Mouse (Mus musculus): ENCODE results near the gene 1700016C15Rik. TPM values are rescaled to one million over a fixed set of nuclear protein-coding genes. Genes with fewer than 3 reads are reported as not detected.

Gene 1700016C15Rik
- total RNA-seq, 2 experiments from 2014 or later: not detected

GRCm38 (mm10) chr1:177714397-177715012 lies 15.1 kb upstream of the 1700016C15Rik start:
- ATAC-seq (replicated peaks; ENCODE audit: low FRiP score, poor library complexity, severe bottlenecking): no peak

DNA sequence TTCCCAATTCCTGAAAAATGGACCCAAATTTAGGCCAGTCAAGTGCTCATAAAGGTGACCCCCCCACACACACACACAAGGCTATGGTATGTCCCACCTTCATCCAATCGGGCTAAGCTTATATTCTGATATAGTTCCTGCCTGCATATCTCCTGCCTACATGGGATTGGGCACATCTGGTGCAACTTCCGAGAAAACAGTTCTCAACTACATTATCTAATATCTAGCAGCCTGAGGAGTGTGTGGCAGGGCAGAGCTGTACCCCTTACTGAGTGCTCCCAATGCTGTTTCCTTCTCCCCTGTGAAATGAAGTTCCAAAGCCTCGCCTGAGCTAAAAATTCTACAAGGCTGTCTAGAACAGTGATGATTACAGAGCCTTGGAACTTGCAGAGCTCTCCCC lies 13.2 kb upstream of the 1700016C15Rik start:
- no peak for ATAC-seq (replicated peaks; ENCODE audit: low FRiP score, poor library complexity, severe bottlenecking)

DNA sequence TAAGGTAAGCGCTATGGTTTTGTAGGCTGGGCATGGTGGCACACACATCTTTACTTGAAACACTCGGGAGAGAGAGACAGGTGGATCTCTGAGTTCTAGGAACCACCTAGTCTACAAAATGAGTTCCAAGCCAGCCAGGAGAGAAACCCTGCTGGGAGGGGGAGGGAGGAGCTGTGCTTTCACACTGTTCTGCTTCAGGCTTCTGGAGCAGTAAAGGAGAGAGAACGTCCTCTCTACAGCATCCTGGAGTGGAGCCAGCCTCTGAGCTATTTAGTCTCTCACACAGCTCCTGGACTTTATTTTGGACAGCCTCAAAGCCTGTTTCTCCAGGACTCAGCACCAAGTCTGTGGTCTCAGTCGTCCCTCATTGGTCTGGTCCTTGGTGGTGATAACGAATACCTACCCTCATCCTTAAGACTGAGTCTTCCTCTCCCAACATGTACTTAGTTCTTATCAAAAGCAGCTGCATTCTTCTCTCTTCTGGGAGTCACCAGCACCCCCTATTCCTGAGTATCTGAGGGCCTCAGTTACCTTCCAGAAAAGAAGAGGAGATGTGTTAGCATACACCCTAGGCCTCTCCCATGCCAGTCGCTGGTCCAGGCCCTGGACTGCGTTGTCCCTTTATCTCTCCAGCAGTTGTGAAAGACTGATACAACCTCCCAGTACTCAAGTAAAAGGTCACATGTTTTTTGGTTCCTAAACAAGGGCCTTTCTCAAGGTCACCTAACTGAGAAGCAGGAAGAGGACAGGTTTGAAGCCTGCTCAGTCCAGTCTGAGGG lies 12.4 kb upstream of the 1700016C15Rik start:
- no peak for ATAC-seq (replicated peaks; ENCODE audit: low FRiP score, poor library complexity, severe bottlenecking)

GRCm38 (mm10) chr1:177718340-177719028 lies 11.1 kb upstream of the 1700016C15Rik start:
- ATAC-seq (replicated peaks; ENCODE audit: low FRiP score, poor library complexity, severe bottlenecking): no peak

DNA sequence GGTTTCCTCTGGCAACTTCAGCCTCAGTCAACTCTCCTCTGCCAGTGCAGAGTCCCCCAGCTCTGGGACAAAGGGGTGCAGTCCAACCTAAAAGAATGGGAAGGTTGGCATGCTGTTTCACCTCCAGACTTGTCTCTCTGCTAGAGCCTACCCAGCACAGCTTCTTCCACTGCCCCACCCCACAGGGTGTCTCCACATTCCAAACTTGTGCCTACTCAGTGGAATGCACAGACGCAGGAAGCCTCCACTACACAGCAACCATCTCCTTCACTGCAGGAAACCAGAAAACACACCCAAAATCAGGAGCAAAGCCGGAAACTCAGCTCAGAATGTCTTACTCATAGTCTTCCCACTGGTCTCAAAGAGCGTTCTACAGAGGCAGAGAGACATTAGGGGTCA lies 10.6 kb upstream of the 1700016C15Rik start:
- ATAC-seq (replicated peaks; ENCODE audit: low FRiP score, poor library complexity, severe bottlenecking): no peak

- no peak for ATAC-seq (replicated peaks; ENCODE audit: low FRiP score, poor library complexity, severe bottlenecking)
Observed at GRCm38 (mm10) chr1:177723786-177724185, 5.8 kb upstream of the 1700016C15Rik start.

DNA sequence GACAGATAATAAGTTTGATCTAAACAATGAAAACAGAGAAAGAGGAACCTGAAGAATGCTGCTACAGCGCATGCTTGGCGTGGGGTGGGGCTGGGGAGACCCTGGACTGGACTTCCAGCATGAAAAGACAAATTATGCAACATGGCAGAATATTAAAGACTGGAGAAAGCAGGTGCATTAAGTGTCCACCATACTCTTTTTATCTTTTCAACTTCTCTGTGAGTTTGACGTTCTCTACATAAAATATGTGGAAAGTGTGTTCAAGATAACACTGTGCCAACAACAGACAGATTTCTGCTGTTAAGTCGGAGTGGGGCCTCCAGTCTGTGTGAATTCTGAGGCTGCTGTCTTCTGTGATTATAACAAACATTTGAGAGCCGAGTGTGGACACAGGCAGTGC lies 2.7 kb upstream of the 1700016C15Rik start:
- no peak for ATAC-seq (replicated peaks; ENCODE audit: low FRiP score, poor library complexity, severe bottlenecking)

GRCm38 (mm10) chr1:177727883-177728525 lies 1.6 kb upstream of the 1700016C15Rik start:
- ATAC-seq (replicated peaks; ENCODE audit: low FRiP score, poor library complexity, severe bottlenecking): no peak

DNA sequence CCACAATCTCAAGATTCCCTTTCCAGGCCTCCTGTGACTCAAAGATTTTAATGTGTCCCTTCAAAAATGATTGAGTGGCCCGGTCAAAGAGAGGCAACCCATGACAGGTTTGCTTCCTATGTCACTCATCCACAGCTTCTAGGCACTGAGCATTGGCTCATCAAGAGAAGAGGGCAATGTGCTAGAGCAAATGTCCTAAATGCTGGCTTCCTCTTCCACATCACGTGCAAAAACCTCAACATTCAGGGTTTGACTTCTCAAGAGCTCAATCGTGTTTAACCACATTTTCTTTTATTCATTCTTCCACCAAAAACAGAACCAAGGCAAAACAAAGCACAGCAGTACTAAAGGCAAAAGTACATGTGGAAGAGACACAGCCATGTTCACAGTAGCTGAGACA lies 2.4 kb downstream of the 1700016C15Rik start:
- no peak for ATAC-seq (replicated peaks; ENCODE audit: low FRiP score, poor library complexity, severe bottlenecking)

DNA sequence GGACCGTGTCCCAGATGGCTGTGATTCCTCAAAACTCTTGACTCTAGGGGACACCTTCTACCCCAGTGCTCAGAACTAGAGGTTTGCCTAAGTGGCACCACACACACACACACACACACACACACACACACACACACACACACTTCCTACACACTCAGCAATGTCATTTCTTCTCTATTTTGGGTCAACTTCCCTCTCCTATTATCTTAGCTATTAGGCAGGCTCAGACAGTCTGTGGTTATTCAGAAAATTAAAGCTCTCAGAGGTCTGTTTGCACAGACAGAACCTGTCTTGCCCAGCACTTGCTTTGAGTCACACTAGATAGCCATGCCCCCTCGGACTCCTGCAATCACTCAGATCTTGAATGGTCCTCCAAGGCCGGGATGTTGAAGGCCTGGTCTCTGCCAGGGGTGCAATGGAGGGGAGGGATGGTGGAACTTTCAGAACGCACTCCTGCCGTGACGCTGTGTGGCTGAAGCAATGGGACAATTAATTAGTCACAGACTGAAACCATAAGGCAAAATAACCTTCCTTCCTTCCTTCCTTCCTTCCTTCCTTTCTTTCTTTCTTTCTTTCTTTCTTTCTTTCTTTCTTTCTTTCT lies 8.0 kb downstream of the 1700016C15Rik start:
- no peak for ATAC-seq (replicated peaks; ENCODE audit: low FRiP score, poor library complexity, severe bottlenecking)

DNA sequence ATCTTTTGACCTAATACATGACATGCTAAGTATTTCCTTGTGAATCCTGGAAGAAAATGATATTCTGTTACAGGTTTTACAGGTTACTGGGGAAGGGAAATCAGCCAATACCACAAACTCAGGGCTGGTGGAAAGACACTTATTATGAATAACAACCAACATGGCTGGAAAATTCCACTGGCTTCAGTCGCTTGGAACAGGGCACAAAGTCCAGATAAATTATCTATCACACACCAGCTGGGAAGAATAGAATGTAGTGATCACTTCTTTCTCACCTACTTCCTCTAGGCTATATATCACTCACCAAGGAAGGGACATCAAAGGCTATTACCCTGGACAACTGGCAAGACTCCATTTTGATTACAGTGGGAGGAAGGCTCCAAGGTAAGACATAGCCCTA lies 11.1 kb downstream of the 1700016C15Rik start:
- ATAC-seq (replicated peaks; ENCODE audit: low FRiP score, poor library complexity, severe bottlenecking): no peak

- ATAC-seq (replicated peaks; ENCODE audit: low FRiP score, poor library complexity, severe bottlenecking): no peak
Observed at GRCm38 (mm10) chr1:177742119-177742518, 12.5 kb downstream of the 1700016C15Rik start.

GRCm38 (mm10) chr1:177744521-177745325 lies 15.1 kb downstream of the 1700016C15Rik start:
- no peak for ATAC-seq (replicated peaks; ENCODE audit: low FRiP score, poor library complexity, severe bottlenecking)

DNA sequence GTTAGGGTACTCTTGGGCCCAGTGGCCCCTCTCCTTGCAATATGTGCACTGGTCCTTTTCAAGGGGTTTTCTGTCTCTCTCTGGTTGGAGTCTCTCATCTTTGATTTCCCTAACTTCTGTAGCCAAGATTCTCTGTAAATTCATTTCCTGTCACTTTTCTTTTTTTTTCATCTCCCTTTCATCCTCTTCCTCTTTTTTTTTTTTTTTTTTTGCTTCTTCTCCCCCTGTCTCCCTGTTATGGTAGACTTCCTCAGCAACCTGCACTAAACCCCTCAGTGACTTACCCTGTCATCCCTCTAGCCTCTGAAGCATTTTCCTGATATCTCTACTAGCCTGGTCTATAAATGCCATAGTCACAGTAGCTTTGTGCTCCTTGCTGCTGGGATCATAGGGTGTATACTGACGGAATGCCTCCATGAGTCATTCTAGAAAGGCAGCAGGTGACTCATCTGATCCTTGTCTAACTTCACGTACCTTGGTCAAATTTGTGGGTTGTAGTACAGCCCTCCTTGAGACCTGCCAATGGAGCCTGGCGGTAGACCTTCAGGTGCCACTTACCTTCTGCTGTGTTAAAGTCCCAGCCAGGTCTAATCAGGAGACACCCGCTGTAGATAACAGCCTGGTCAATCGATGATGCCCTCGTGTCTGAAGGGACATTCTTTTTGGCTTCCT lies 18.4 kb downstream of the 1700016C15Rik start:
- no peak for ATAC-seq (replicated peaks; ENCODE audit: low FRiP score, poor library complexity, severe bottlenecking)

- ATAC-seq (replicated peaks; ENCODE audit: low FRiP score, poor library complexity, severe bottlenecking): no peak
Observed at GRCm38 (mm10) chr1:177753496-177753895, 23.9 kb downstream of the 1700016C15Rik start.

GRCm38 (mm10) chr1:177757249-177757648 lies 27.6 kb downstream of the 1700016C15Rik start:
- no peak for ATAC-seq (replicated peaks; ENCODE audit: low FRiP score, poor library complexity, severe bottlenecking)

- ATAC-seq (replicated peaks; ENCODE audit: low FRiP score, poor library complexity, severe bottlenecking): no peak
Observed at GRCm38 (mm10) chr1:177768931-177769330, 39.3 kb downstream of the 1700016C15Rik start.

DNA sequence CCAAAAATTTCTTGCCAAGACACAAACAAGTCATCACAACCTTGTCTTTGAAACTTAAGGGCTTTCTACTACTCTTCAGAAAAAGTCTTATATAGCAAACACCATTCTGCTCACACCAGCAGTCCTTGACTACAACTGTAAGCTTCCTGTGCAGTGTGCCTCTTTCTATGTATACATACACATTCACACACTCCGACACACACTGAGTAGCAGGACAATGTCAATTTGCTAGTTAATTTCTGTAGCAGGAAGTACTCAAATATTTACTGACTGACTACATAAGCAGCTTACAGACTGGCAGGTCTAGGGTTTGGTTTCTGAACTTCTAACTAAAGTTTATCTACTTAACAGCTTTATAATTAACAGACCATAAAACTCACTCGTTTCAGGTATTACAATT lies 47.8 kb downstream of the 1700016C15Rik start:
- ATAC-seq (replicated peaks; ENCODE audit: low FRiP score, poor library complexity, severe bottlenecking): no peak

- no peak for ATAC-seq (replicated peaks; ENCODE audit: low FRiP score, poor library complexity, severe bottlenecking)
Observed at GRCm38 (mm10) chr1:177792835-177793234, 63.2 kb downstream of the 1700016C15Rik start.

Data from erythroblast, adult 5-6 weeks (primary cell).